Mouse (Mus musculus) gastrocnemius, postnatal 36 days (tissue): ENCODE data around the gene Otud1. TPM values are rescaled to one million over a fixed set of nuclear protein-coding genes. Genes with fewer than 3 reads are reported as not detected.

ENCODE experiments used
- DNase-seq, 2 experiments: peaks; one replicate each; pipeline ENCODE4 v3.0.0; 2022
- intact Hi-C: fragments of 180-260 bp; cut with DNase I; formaldehyde crosslinking; loops from one replicate; pipeline ENCODE4 v1.15.1; 2025
- long read RNA-seq, 2 experiments: library from polyadenylated mRNA; stranded (forward); transcript quantifications; one replicate each; pipeline ENCODE4 v2.0.0; 2021
- total RNA-seq, 2 experiments: library from RNA; stranded (reverse); gene quantifications; 2 replicates each; pipeline ENCODE4 v1.2.3; 2021

Otud1 gene
- total RNA-seq, result 10 to 100 TPM; 37.1 to 57.3 TPM
- long read RNA-seq, experiment 1, transcript Otud1-201 (1 exons, 2,832 nt), result major isoform, 61 of 61 reads
- long read RNA-seq, experiment 1, partial matches to known transcripts, result 0 of 61 reads
- long read RNA-seq, experiment 1, other reads (novel, unspliced or antisense), result 0 of 61 reads
- long read RNA-seq, experiment 2, transcript Otud1-201 (1 exons, 2,832 nt), result major isoform, 54 of 54 reads
- long read RNA-seq, experiment 2, partial matches to known transcripts, result 0 of 54 reads
- long read RNA-seq, experiment 2, other reads (novel, unspliced or antisense), result 0 of 54 reads

GRCm38 (mm10) chr2:19657158-19657874 is at the start of gene Otud1:
Gene Otud1 (plus strand): TSS chr2:19657752.
- peak; percentile 94 for DNase-seq
- intact Hi-C loops, result loop anchor here (5.0 kb wide), 3 partner anchors 55 to 130 kb away; partner anchors contain the start of gene 4921504E06Rik

DNA sequence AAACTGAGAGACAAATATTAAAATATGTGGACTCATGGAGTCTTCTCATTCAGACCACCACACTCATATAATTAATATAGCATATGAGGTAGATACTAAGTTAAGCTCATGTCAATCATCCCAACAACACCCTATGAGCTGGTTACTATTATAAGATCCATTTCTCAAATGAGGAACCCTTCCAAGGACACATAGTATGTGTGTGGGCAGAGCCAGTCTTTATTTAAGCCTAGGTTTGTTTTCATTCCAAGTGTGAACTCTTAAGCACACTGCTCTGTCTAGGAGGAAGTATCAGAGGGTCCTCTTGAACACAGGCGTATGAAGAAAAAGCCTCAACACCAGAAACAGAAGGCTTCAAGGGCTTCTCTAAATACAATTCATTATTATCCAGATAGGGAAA is 49.7 kb upstream of the Otud1 start:
- no peak for DNase-seq
- intact Hi-C loops, result loop anchor here (10.0 kb wide), 1 partner anchor 53 kb away; the partner anchor contains the start of gene 4921504E06Rik

- intact Hi-C loops, result loop anchor here (10.0 kb wide), 1 partner anchor 54 kb away; the partner anchor contains the start of gene 4921504E06Rik
- no peak for DNase-seq
Measured at GRCm38 (mm10) chr2:19608410-19609073, 49.0 kb upstream of the Otud1 start.

GRCm38 (mm10) chr2:19622041-19622440 is 35.5 kb upstream of the Otud1 start:
- no peak for DNase-seq
- intact Hi-C loops, result no loop called here

- no peak for DNase-seq
- intact Hi-C loops, result no loop called here
Measured at GRCm38 (mm10) chr2:19627044-19627443, 30.5 kb upstream of the Otud1 start.

DNA sequence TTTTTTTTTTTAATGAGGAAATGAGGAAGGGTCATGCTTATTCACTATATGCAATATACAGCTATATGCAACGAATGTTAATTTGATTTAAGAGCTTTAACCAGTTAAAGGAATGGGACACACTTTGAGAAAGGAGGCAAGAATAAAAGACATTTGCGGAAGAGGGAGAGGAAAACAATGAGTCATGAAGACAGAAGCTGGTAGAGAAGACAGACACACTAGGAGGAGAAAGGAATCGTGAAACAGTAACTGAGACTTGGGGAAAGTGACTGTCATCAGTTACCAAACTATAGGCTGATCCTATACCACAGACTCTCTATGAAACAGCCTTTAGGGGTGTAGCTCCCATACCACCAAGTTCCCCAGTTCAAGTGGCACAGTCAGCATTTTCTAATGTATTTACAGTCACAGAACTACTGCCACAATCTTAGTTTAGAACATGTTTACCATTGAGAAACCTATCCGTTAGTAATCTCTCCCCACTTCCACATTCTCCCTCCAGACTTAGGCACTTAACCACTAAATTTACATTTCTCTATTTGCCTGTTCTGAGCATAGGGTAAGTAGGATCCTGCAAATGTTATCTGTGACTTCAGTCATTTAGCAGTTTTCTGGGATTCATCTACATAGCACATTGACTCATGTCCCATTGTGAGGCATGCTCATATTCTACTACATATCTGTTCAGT is 29.5 kb upstream of the Otud1 start:
- intact Hi-C loops, result no loop called here
- no peak for DNase-seq

GRCm38 (mm10) chr2:19630544-19630943 is 27.0 kb upstream of the Otud1 start:
- no peak for DNase-seq

DNA sequence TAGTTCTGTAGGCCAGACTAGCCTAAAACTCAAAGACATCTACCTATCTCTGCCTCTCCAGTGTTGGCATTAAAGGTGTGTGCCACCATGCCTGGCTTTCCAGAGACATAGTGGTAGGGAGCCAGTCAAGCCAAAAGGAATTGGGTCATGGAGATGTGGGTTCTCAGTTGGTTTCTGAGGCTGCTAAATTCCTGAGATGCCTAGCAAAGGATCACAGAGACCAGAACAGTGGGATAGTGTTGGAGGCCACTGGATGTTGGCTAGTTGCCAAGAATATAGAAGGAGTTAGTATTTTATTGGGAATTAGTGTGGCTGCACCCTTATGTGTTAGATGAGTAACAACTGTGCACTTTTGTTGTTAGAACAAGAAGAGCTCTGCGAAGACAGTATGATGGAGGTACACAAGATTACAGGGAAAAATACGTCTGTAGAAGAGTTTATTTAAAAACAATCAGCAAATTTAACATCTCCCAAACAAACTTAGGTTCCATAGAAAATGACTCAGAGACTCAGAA is 24.1 kb upstream of the Otud1 start:
- DNase-seq, result no peak
- intact Hi-C loops, result no loop called here

More at GRCm38 (mm10) chr2:19630544-19630943, 27.0 kb upstream of the Otud1 start:
- intact Hi-C loops, result no loop called here

DNA sequence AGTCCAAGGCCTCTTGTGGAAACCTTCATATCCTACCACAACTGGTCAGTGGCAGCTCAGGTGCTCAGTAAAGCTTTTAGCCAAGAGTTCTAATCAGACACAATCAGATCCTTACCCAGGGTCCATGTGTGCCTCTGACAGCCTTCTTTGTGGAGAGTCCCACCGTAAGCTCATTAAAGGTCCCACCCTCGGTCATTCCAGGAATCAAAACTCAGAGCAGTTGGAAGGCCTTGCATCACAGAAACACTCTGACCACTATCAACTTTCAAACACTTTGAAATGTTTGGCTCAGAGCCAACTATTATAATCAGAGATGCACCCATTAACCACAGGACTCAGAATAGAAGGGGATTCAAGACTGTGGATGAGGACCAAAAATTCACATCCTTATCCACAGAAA is 12.4 kb upstream of the Otud1 start:
- DNase-seq, result no peak
- intact Hi-C loops, result no loop called here

GRCm38 (mm10) chr2:19646144-19646543 is 11.4 kb upstream of the Otud1 start:
- intact Hi-C loops, result no loop called here
- DNase-seq, result no peak

DNA sequence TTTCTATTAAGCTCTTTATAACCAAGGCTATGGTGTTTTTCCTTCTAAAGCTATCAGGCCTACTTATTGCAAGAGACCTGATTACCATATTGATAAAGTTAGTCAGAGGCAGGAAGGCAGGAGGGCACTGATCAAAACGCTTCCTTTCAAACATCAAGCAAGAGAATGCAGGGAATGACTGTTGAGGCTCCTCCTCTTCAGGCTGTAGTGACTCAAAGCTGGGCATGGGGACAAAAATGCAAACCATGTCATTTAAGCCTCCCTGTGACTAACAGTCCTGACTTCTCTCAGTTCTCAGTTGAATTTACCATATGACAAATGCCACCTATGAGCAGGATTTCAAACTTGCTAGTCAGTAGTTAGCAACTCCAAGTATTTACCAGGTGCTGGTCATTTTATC is 10.6 kb upstream of the Otud1 start:
- DNase-seq, result peak in 1 of 2 experiments; percentile 7
- intact Hi-C loops, result no loop called here

DNA sequence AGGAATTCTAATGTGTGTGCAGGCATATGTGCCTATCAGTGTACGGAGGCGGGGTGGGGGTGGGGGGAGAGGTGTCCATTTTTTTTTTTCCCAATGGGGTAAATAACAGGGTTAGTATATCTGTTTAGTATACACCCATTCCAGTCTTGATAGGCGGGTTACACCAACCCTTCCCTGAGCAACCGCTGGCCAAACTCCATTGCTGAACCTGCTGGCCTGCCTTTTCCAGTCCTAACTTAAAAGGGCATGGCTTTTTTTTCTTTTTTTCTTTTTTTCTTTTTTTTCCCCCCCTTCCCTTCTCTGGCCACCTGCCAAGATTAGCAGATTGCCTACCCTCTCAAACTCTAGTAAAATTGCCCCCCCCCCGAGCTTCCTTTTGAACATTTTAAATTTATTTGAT is 1.1 kb upstream of the Otud1 start:
- intact Hi-C loops, result loop anchor here (5.0 kb wide), 3 partner anchors 54 to 129 kb away; partner anchors contain the start of gene 4921504E06Rik
- DNase-seq, result no peak

- intact Hi-C loops, result loop anchor here (5.0 kb wide), 3 partner anchors 56 to 131 kb away; partner anchors contain the start of gene 4921504E06Rik
- DNase-seq, result peak; percentile 43 to 55
Measured at GRCm38 (mm10) chr2:19657881-19658589, 483 bp downstream of the Otud1 start.

DNA sequence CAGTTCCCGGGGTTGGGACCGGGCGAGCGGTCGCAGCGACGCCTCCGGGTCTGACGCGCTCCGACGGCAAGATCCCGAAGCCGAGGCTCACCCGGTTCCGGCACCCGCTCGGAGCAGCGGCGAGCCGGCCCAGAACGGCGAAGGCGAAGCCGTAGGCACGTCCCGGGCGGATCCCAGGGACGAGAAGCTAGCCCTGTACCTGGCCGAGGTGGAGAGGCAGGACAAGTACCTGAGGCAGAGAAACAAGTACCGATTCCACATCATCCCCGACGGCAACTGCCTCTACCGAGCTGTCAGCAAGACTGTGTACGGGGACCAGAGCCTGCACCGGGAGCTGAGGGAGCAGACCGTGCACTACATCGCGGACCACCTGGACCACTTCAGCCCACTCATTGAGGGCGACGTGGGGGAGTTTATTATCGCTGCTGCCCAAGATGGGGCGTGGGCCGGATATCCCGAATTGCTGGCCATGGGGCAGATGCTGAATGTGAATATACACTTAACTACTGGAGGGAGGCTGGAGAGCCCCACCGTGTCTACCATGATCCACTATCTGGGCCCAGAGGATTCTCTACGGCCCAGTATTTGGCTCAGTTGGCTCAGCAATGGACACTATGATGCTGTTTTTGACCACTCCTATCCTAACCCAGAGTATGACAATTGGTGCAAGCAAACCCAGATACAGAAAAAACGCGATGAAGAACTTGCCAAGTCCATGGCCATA is 1.3 kb downstream of the Otud1 start:
- DNase-seq, result peak; percentile 29 to 35
- intact Hi-C loops, result loop anchor here (5.0 kb wide), 3 partner anchors 57 to 132 kb away; partner anchors contain the start of gene 4921504E06Rik

DNA sequence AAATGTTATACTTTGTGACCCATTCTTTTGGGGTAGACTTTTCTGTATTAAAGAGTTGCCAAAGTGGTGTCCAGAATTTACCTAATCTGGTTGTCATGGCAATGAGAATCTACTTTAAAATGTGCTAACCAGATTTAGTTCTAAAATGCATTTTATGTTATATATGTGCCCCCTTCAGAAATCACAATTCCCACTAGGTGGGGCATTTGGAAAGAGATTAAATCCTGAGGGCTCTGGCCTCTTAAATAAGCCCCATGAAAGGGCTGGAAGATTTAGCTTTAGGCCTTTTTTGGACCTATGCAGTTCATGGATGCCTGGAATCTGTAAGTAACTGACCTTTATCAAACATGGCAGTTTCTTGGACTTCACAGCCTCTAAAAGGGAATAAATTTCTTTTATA is 3.3 kb downstream of the Otud1 start:
- intact Hi-C loops, result no loop called here
- DNase-seq, result no peak

DNA sequence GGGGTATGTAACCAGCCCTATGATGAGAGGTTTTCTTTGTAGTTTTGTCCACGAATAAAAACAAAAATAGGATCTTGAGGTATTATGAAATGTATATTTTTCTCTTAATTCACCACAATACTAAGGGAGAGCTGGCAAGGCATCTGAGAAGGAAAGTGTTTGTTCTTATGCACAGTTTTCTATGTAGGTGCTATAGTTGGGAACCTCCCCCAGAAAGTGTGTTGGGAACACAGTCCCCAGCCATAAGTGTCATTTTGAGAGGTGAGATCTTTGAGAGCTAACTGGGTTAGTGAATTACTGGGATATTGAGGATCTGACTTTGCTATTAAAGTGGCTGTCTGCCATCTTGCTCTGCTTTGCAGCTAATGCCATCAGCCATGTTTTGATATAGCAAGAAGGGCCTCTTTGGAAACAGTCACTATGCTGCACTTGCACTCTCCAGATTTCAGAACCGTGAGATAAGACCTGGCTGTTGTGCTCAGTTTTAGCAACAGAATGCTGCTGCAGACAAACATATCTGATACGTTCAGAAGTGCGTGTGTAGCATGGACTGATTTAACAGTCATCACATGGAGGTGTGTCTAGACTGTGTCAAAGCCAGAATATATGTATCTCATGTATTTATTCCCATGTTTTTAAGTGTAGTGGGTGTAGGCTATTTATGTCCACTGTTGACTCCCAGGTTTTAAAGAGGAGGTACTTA is 5.7 kb downstream of the Otud1 start:
- no peak for DNase-seq
- intact Hi-C loops, result no loop called here

GRCm38 (mm10) chr2:19664147-19664546 is 6.6 kb downstream of the Otud1 start:
- intact Hi-C loops, result no loop called here
- no peak for DNase-seq
